Mouse (Mus musculus): ENCODE measurements around the gene Krt83. TPM values are rescaled to one million over a fixed set of nuclear protein-coding genes. Genes with fewer than 3 reads are reported as not detected.

Krt83 gene
- polyA plus RNA-seq (2012; rRNA removed): 0.08 TPM in 1 of 2 replicates, not detected in the other

GRCm38 (mm10) chr15:101491431-101491830 is at the start of gene Krt83:
TSS of gene Krt83 (minus strand) at chr15:101491512.
- no peak within 1 kb of the TSS for H3K27ac ChIP-seq (ENCODE audit: insufficient read depth, low read depth, low read length)
- WGBS: 75% methylated on average over 6 of the region's 6 CpGs

GRCm38 (mm10) chr15:101538580-101538900 is 47.2 kb upstream of the Krt83 start:
- TF ChIP-seq POLR2A (IDR thresholded peaks at IDR 0.05; ENCODE audit: low read depth, low read length): no peak
- TF ChIP-seq CTCF (conservative IDR thresholded peaks at IDR 0.05; ENCODE audit: insufficient read depth, insufficient read length, low read depth, low read length): no peak
- H3K4me1 ChIP-seq (ENCODE audit: control insufficient read depth, insufficient read depth, low read length): no peaks in the 10 kb centered on the region
- no peaks in the 10 kb centered on the region for H3K36me3 ChIP-seq (ENCODE audit: control insufficient read depth, insufficient read depth, low read length)
- no peaks in the 10 kb centered on the region for H3K27me3 ChIP-seq (replicated peaks; ENCODE audit: control insufficient read depth, insufficient read depth, low read length)
- WGBS: 33% methylated on average over 4 of the region's 4 CpGs
- DNase-seq: no peak
- no peak overlapping the region for H3K4me3 ChIP-seq (ENCODE audit: insufficient read depth, low read depth, low read length)
- H3K27ac ChIP-seq (ENCODE audit: insufficient read depth, low read depth, low read length): no peak overlapping the region

More at GRCm38 (mm10) chr15:101491431-101491830, at the start of gene Krt83:
- no peak within 1 kb of the TSS for H3K4me3 ChIP-seq (ENCODE audit: insufficient read depth, low read depth, low read length)
- no peaks in the 10 kb centered on the region for H3K27me3 ChIP-seq (replicated peaks; ENCODE audit: control insufficient read depth, insufficient read depth, low read length)
- no peaks in the 10 kb centered on the region for H3K36me3 ChIP-seq (ENCODE audit: control insufficient read depth, insufficient read depth, low read length)
- H3K4me1 ChIP-seq (ENCODE audit: control insufficient read depth, insufficient read depth, low read length): no peaks in the 10 kb centered on the region
- TF ChIP-seq POLR2A (IDR thresholded peaks at IDR 0.05; ENCODE audit: low read depth, low read length): no peak
- no peak for TF ChIP-seq CTCF (conservative IDR thresholded peaks at IDR 0.05; ENCODE audit: insufficient read depth, insufficient read length, low read depth, low read length)
- DNase-seq: no peak

- no peak for DNase-seq
- no peak overlapping the region for H3K27ac ChIP-seq (ENCODE audit: insufficient read depth, low read depth, low read length)
- 25% methylated on average over 7 of the region's 7 CpGs for WGBS
- no peaks in the 10 kb centered on the region for H3K4me1 ChIP-seq (ENCODE audit: control insufficient read depth, insufficient read depth, low read length)
- no peak; the same call in 1 of the 2 replicates for TF ChIP-seq CTCF (conservative IDR thresholded peaks at IDR 0.05; ENCODE audit: insufficient read depth, insufficient read length, low read depth, low read length)
- TF ChIP-seq POLR2A (IDR thresholded peaks at IDR 0.05; ENCODE audit: low read depth, low read length): no peak
- H3K36me3 ChIP-seq (ENCODE audit: control insufficient read depth, insufficient read depth, low read length): no peaks in the 10 kb centered on the region
- no peak overlapping the region for H3K4me3 ChIP-seq (ENCODE audit: insufficient read depth, low read depth, low read length)
- no peaks in the 10 kb centered on the region for H3K27me3 ChIP-seq (replicated peaks; ENCODE audit: control insufficient read depth, insufficient read depth, low read length)
Observed at GRCm38 (mm10) chr15:101537864-101538579, 46.7 kb upstream of the Krt83 start.

- H3K36me3 ChIP-seq (ENCODE audit: control insufficient read depth, insufficient read depth, low read length): no peaks in the 10 kb centered on the region
- H3K27ac ChIP-seq (ENCODE audit: insufficient read depth, low read depth, low read length): no peak overlapping the region
- H3K27me3 ChIP-seq (replicated peaks; ENCODE audit: control insufficient read depth, insufficient read depth, low read length): no peaks in the 10 kb centered on the region
- no peak for DNase-seq
- no peak for TF ChIP-seq CTCF (conservative IDR thresholded peaks at IDR 0.05; ENCODE audit: insufficient read depth, insufficient read length, low read depth, low read length)
- TF ChIP-seq POLR2A (IDR thresholded peaks at IDR 0.05; ENCODE audit: low read depth, low read length): no peak
- 30% methylated on average over 9 of the region's 9 CpGs for WGBS
- H3K4me1 ChIP-seq (ENCODE audit: control insufficient read depth, insufficient read depth, low read length): no peaks in the 10 kb centered on the region
- no peak overlapping the region for H3K4me3 ChIP-seq (ENCODE audit: insufficient read depth, low read depth, low read length)
Observed at GRCm38 (mm10) chr15:101536054-101536850, 44.9 kb upstream of the Krt83 start.

GRCm38 (mm10) chr15:101532720-101533119 is 41.4 kb upstream of the Krt83 start, which contains the start of gene Krt84:
TSS of gene Krt84 (minus strand) at chr15:101532820.
- no peaks in the 10 kb centered on the region for H3K4me1 ChIP-seq (ENCODE audit: control insufficient read depth, insufficient read depth, low read length)
- no peak within 1 kb of the TSS for H3K4me3 ChIP-seq (ENCODE audit: insufficient read depth, low read depth, low read length)
- no peaks in the 10 kb centered on the region for H3K36me3 ChIP-seq (ENCODE audit: control insufficient read depth, insufficient read depth, low read length)
- no peak for DNase-seq
- H3K27me3 ChIP-seq (replicated peaks; ENCODE audit: control insufficient read depth, insufficient read depth, low read length): no peaks in the 10 kb centered on the region
- no peak within 1 kb of the TSS for H3K27ac ChIP-seq (ENCODE audit: insufficient read depth, low read depth, low read length)
- 72% methylated on average over 7 of the region's 7 CpGs for WGBS
- TF ChIP-seq CTCF (conservative IDR thresholded peaks at IDR 0.05; ENCODE audit: insufficient read depth, insufficient read length, low read depth, low read length): no peak
- no peak for TF ChIP-seq POLR2A (IDR thresholded peaks at IDR 0.05; ENCODE audit: low read depth, low read length)

GRCm38 (mm10) chr15:101522556-101523232 is 31.4 kb upstream of the Krt83 start:
- TF ChIP-seq CTCF (conservative IDR thresholded peaks at IDR 0.05; ENCODE audit: insufficient read depth, insufficient read length, low read depth, low read length) (no peak), POLR2A (IDR thresholded peaks at IDR 0.05; ENCODE audit: low read depth, low read length) (no peak)
- 52% methylated on average over 4 of the region's 4 CpGs for WGBS
- Histone ChIP-seq H3K27ac (ENCODE audit: insufficient read depth, low read depth, low read length) (no peak overlapping the region), H3K36me3 (ENCODE audit: control insufficient read depth, insufficient read depth, low read length) (no peaks in the 10 kb centered on the region), H3K4me3 (ENCODE audit: insufficient read depth, low read depth, low read length) (no peak overlapping the region), H3K4me1 (ENCODE audit: control insufficient read depth, insufficient read depth, low read length) (0 out of 2 replicates have a peak, but pooled peaks cover 3% of the 10 kb centered on the region), H3K27me3 (replicated peaks; ENCODE audit: control insufficient read depth, insufficient read depth, low read length) (no peaks in the 10 kb centered on the region)
- DNase-seq: peak; percentile 73

Data from kidney, adult 2 months (tissue).